Mouse (Mus musculus) limb, embryonic 14.5 days (tissue): Measurements from ENCODE around the gene Rela. TPM values are rescaled to one million over a fixed set of nuclear protein-coding genes. Genes with fewer than 3 reads are reported as not detected.

Experiments
- ATAC-seq: fragments of 200-750 bp; cut with Nextera tagmentation; 2 replicates; pipeline ENCODE4 v1.8.0; 2017; ENCODE audit warnings: low read depth, moderate number of reproducible peaks, moderate TSS enrichment; ENCODE audit not compliant: low FRiP score
- DNase-seq: peaks from one replicate; pipeline ENCODE4 v3.0.0-alpha.2; 2015; ENCODE audit warnings: low spot score
- H3K27ac ChIP-seq: fragments of 300-500 bp; sonication (generic); replicated peaks from 2 replicates; pipeline ENCODE4 v1.5.1; 2014; ENCODE audit warnings: low read depth, mild to moderate bottlenecking, low read length, moderate library complexity, mixed read lengths
- H3K27me3 ChIP-seq: fragments of 300-500 bp; sonication (generic); 2 replicates; pipeline ENCODE4 v1.6.1; 2014; ENCODE audit warnings: low read length, mixed read lengths; ENCODE audit not compliant: control insufficient read depth, insufficient read depth
- H3K36me3 ChIP-seq: fragments of 300-500 bp; sonication (generic); 2 replicates; pipeline ENCODE4 v1.6.1; 2014; ENCODE audit warnings: mild to moderate bottlenecking, low read length, moderate library complexity, mixed read lengths; ENCODE audit not compliant: control insufficient read depth, insufficient read depth
- H3K4me1 ChIP-seq: fragments of 300-500 bp; sonication (generic); 2 replicates; pipeline ENCODE4 v1.6.1; 2014; ENCODE audit warnings: antibody characterized with exemption, low read length, mixed read lengths; ENCODE audit not compliant: control insufficient read depth, insufficient read depth
- H3K4me2 ChIP-seq: fragments of 300-500 bp; sonication (generic); replicated peaks from 2 replicates; pipeline ENCODE4 v1.6.1; 2014; ENCODE audit warnings: low read depth, mild to moderate bottlenecking, low read length, moderate library complexity; ENCODE audit not compliant: severe bottlenecking
- H3K4me3 ChIP-seq: fragments of 300-500 bp; sonication (generic); replicated peaks from 2 replicates; pipeline ENCODE4 v1.5.1; 2014; ENCODE audit warnings: low read length
- H3K9ac ChIP-seq: fragments of 300-500 bp; sonication (generic); 2 replicates; pipeline ENCODE4 v1.6.1; 2014; ENCODE audit warnings: mild to moderate bottlenecking, low read depth, low read length, moderate library complexity; ENCODE audit not compliant: severe bottlenecking
- H3K9me3 ChIP-seq: fragments of 300-500 bp; sonication (generic); 2 replicates; pipeline ENCODE4 v1.6.1; 2016; ENCODE audit warnings: low read length; ENCODE audit not compliant: control insufficient read depth
- POLR2A ChIP-seq: fragments of 200-500 bp; IDR thresholded peaks from 2 replicates; pipeline ENCODE4 v1.8.0; 2012; ENCODE audit warnings: inconsistent platforms, mild to moderate bottlenecking, moderate library complexity, borderline replicate concordance; ENCODE audit not compliant: insufficient read depth, insufficient read length; ENCODE audit errors: extremely low read depth
- WGBS: fragments of 180-500 bp; shearing (Covaris S2); extraction: QIAGEN DNeasy Blood & Tissue Kit; methylation state at CpG from one replicate; pipeline ENCODE4 v1.1.7; 2014; 5-methylcytosine and 5-hydroxymethylcytosine counted together
- polyA plus RNA-seq, 2 experiments: library from polyadenylated mRNA; depleted of rRNA in 1 of 2; stranded (reverse) in 1 of 2; unstranded in 1 of 2; fragments of >200 nt; fragmentation: Nextera tagmentation in 1 of 2; extraction: Ambion mirVana in 1 of 2; gene quantifications; 2 replicates each; pipeline versions ENCODE4 v1.2.1 to v1.2.3; 2012 to 2014

Gene Rela
- 59.8 and 88.7 TPM in 2 replicates for polyA plus RNA-seq (2012; rRNA removed)
- 54.8 and 57.2 TPM in 2 replicates for polyA plus RNA-seq (2014; fragmentation: Nextera tagmentation; extraction: Ambion mirVana)

DNA sequence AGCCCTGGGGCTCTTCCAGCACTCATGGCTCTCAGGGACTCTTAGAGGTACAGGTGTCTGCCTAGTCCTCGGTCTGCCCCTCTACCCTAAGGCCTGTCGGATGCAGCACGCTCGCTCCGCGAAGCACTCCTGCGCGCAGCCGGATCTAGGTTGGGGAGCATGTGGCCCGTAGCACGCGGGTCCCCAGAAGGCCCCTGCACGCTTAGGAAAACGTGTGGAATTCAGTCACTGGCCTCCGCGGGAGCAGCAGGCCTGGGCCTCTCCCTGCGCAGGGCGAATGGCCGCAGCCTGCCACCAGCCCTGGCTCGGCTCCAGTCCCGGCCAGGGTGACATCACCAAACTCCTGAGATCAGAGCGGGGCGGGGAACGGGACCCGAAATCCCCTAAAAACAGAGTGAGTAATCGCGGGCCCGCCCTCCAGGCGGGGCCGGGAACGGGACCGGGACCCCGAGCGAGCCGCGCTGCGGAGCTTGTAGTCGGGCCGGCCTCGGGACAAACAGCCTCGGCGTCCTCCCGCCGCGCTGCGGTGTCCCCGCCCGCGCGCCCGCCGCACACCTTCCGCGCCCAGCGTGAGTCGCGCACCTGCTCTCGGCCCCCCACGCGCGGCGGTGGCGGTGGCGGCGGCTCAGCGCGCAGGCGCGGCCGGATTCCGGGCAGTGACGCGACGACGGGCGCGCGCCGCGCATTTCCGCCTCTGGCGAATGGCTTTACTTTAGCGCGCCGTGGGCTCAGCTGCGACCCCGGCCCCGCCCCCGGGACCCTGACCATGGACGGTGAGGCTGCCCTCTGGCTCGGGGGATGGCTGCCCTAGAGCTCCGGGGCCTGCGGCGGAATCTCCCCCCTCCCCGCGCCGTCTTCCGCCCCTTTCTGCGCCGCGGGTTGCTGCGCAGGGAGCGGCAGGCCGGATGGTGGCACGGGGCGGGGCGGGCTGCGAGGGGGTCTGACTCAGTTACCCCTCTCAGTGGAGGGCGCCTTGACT lies at the start of gene Rela:
Gene Rela (plus strand): TSS at position 415 of the 979 bp plus-strand sequence.
- Histone ChIP-seq H3K27ac (peak within 1 kb of the TSS; percentile 86), H3K4me2 (peak within 1 kb of the TSS; percentile 95), H3K9me3 (no peaks in the 10 kb centered on the region), H3K4me3 (peak within 1 kb of the TSS; percentile 82), H3K9ac (peak within 1 kb of the TSS; percentile 88), H3K36me3 (peaks cover 39% of the 10 kb centered on the region), H3K4me1 (peaks cover 18% of the 10 kb centered on the region), H3K27me3 (no peaks in the 10 kb centered on the region)
- under 1% methylated on average over 39 of the region's 109 CpGs for WGBS
- ATAC-seq: peak; percentile 85
- no peak for TF ChIP-seq POLR2A
- DNase-seq: peak; percentile 73

DNA sequence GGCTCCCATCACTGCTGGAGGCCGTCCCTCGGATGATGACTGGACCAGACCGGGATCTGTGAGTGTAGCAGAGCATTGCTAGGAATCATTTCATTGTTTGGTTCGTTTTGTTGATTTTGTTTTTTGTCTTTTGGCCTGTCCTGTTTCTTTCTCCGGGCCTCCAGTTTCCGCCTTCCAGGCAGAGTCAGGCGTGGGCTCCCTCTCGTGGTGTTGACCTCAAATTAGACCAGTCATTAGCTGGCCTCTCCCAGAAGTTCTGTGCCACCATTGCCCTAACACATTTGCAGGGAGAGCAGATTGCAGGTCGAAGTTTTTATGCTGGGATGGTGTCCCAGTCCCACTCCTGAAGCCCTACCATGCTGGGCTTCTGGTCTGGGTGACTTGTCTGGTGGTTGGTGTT lies 48.1 kb upstream of the Rela start:
- WGBS: 72% methylated on average over 9 of the region's 9 CpGs
- TF ChIP-seq POLR2A: no peak
- no peak for ATAC-seq
- no peak for DNase-seq
- Histone ChIP-seq H3K9ac (no peak overlapping the region), H3K4me3 (no peak overlapping the region), H3K9me3 (no peaks in the 10 kb centered on the region), H3K36me3 (no peaks in the 10 kb centered on the region), H3K27ac (no peak overlapping the region), H3K4me2 (no peak overlapping the region), H3K27me3 (no peaks in the 10 kb centered on the region), H3K4me1 (no peaks in the 10 kb centered on the region)

DNA sequence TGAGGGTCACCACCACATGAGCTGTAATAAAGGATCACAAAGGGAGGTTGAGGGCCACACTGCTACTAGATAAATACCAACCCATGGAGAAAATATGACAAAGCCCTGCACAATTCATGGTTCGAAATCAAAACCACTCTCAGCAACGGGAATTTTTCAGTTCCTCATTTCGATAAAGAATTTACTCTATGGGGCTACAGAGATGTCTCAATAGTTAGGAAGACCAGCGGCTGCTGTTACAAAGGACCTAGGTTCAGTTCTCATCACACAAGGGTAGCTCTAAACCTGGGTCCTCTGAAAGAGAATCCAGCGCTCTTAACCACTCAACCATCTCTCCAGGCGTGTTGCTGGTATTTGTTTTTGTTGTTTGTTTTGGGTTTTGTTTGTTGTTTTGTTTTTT lies 45.4 kb upstream of the Rela start:
- Histone ChIP-seq H3K4me1 (no peaks in the 10 kb centered on the region), H3K4me2 (no peak overlapping the region), H3K9ac (no peak overlapping the region), H3K27ac (no peak overlapping the region), H3K4me3 (no peak overlapping the region), H3K27me3 (no peaks in the 10 kb centered on the region), H3K36me3 (no peaks in the 10 kb centered on the region), H3K9me3 (no peaks in the 10 kb centered on the region)
- TF ChIP-seq POLR2A: no peak
- ATAC-seq: no peak
- DNase-seq: no peak
- WGBS: 90% methylated on average over 6 of the region's 6 CpGs

DNA sequence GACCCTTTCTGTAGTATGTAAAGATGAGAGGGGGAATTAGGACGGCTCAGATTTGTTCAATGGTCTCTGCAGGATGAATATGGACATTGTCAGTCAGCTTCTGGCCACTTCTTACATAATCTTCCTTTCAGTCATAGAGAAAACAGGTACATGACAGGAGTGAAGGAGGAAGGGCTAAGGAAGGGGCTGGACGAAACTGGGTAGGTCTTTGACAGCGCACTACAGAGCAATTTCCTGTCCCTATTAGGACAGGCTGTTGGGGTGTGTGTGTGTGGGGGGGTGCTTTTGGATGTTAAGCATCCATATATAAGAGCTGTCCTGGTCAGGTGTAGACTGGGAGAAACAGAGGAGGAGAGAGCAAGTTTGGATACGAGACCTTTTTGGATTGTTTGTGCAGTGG lies 38.1 kb upstream of the Rela start:
- no peak for ATAC-seq
- Histone ChIP-seq H3K36me3 (peaks cover 13% of the 10 kb centered on the region), H3K9me3 (no peaks in the 10 kb centered on the region), H3K4me2 (no peak overlapping the region), H3K9ac (no peak overlapping the region), H3K27me3 (no peaks in the 10 kb centered on the region), H3K27ac (no peak overlapping the region), H3K4me1 (peaks cover 10% of the 10 kb centered on the region), H3K4me3 (no peak overlapping the region)
- 75% methylated on average over 4 of the region's 4 CpGs for WGBS
- no peak for TF ChIP-seq POLR2A
- DNase-seq: no peak

DNA sequence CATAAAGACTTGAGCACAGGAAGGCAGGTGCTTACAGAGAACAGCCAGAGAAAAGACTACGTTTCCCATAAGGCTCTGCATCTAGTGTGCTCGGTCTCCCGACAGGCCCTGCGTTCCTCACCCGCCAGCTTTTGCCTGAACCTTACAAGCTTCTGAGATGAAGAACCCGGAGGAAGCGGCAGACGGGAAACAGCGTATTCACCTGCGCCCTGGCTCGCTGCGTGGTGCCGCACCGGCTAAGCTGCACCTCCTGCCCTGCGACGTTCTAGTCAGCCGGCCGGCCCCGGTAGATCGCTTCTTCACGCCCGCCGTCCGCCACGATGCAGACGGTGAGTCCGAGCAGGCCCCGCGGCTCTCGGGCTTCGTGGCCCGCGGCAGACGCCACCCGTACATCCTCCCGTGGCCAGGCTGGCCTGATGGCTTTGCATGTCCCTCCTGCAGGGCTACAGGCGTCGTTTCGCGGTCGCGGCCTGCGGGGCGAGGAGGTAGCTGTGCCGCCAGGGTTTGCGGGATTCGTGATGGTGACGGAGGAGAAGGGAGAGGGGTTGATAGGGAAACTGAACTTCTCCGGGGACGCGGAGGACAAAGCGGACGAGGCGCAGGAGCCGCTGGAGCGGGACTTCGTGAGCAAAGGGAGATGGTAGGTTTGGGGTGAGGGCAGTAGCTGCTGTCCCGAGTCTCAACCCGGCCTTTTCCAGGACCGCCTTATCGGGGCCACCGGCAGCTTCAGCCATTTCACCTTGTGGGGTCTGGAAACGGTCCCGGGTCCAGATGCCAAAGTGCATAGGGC lies 35.3 kb upstream of the Rela start, which contains the start of gene Rnaseh2c:
Gene Rnaseh2c (plus strand): TSS at position 122 of the 790 bp plus-strand sequence.
- peak within 1 kb of the TSS; percentile 90 for H3K4me3 ChIP-seq
- DNase-seq: peak; percentile 87
- ATAC-seq: peak; percentile 89
- TF ChIP-seq POLR2A: peak; percentile 61; the same call in 1 of the 2 replicates
- peak within 1 kb of the TSS; percentile 89 for H3K9ac ChIP-seq
- peaks cover 41% of the 10 kb centered on the region for H3K36me3 ChIP-seq
- peak within 1 kb of the TSS; percentile 79 for H3K27ac ChIP-seq
- H3K9me3 ChIP-seq: no peaks in the 10 kb centered on the region
- peak within 1 kb of the TSS; percentile 85 for H3K4me2 ChIP-seq
- under 1% methylated on average over 56 of the region's 64 CpGs for WGBS
- peaks cover 10% of the 10 kb centered on the region for H3K4me1 ChIP-seq
- no peaks in the 10 kb centered on the region for H3K27me3 ChIP-seq
